Mouse (Mus musculus): ENCODE results near the gene Arhgap29.

Gene Arhgap29

GRCm38 (mm10) chr3:121941204-121941745, 11.1 kb upstream of the Arhgap29 start:
- DNase-seq (ENCODE audit: low spot score in 2 of 2) = no peak

GRCm38 (mm10) chr3:121945957-121946356, 6.4 kb upstream of the Arhgap29 start:
- DNase-seq (ENCODE audit: low spot score in 2 of 2) = no peak

- DNase-seq (ENCODE audit: low spot score in 2 of 2) = peak in 1 of 2 experiments; percentile 29
Measured at GRCm38 (mm10) chr3:121946765-121947164, 5.6 kb upstream of the Arhgap29 start.

- DNase-seq (ENCODE audit: low spot score in 2 of 2) = no peak
Measured at GRCm38 (mm10) chr3:121950139-121950538, 2.2 kb upstream of the Arhgap29 start.

- no peak for DNase-seq (ENCODE audit: low spot score in 2 of 2)
Measured at GRCm38 (mm10) chr3:121951116-121951515, 1.2 kb upstream of the Arhgap29 start.

- DNase-seq (ENCODE audit: low spot score in 2 of 2) = peak; percentile 81 to 83
Measured at GRCm38 (mm10) chr3:121953049-121953432, 700 bp downstream of the Arhgap29 start.

- DNase-seq (ENCODE audit: low spot score in 2 of 2) = peak in 1 of 2 experiments; percentile 46
Measured at GRCm38 (mm10) chr3:121953433-121954161, 1.3 kb downstream of the Arhgap29 start.

- DNase-seq (ENCODE audit: low spot score in 2 of 2) = no peak
Measured at GRCm38 (mm10) chr3:121954421-121954820, 2.1 kb downstream of the Arhgap29 start.

GRCm38 (mm10) chr3:121955527-121955926, 3.2 kb downstream of the Arhgap29 start:
- no peak for DNase-seq (ENCODE audit: low spot score in 2 of 2)

GRCm38 (mm10) chr3:121956789-121957188, 4.4 kb downstream of the Arhgap29 start:
- no peak for DNase-seq (ENCODE audit: low spot score in 2 of 2)

GRCm38 (mm10) chr3:121957606-121958344, 5.4 kb downstream of the Arhgap29 start:
- no peak for DNase-seq (ENCODE audit: low spot score in 2 of 2)

- no peak for DNase-seq (ENCODE audit: low spot score in 2 of 2)
Measured at GRCm38 (mm10) chr3:121964173-121964572, 11.8 kb downstream of the Arhgap29 start.

- peak; percentile 74 to 87 for DNase-seq (ENCODE audit: low spot score in 2 of 2)
Measured at GRCm38 (mm10) chr3:121967681-121968476, 15.5 kb downstream of the Arhgap29 start.

- DNase-seq (ENCODE audit: low spot score in 2 of 2) = no peak
Measured at GRCm38 (mm10) chr3:121968621-121969020, 16.3 kb downstream of the Arhgap29 start.

- no peak for DNase-seq (ENCODE audit: low spot score in 2 of 2)
Measured at GRCm38 (mm10) chr3:121969451-121969850, 17.1 kb downstream of the Arhgap29 start.

GRCm38 (mm10) chr3:121973761-121974160, 21.4 kb downstream of the Arhgap29 start:
- DNase-seq (ENCODE audit: low spot score in 2 of 2) = no peak

- DNase-seq (ENCODE audit: low spot score in 2 of 2) = no peak
Measured at GRCm38 (mm10) chr3:121975381-121975780, 23.0 kb downstream of the Arhgap29 start.

- DNase-seq (ENCODE audit: low spot score in 2 of 2) = no peak
Measured at GRCm38 (mm10) chr3:121981306-121981705, 29.0 kb downstream of the Arhgap29 start.

- no peak for DNase-seq (ENCODE audit: low spot score in 2 of 2)
Measured at GRCm38 (mm10) chr3:121982450-121982849, 30.1 kb downstream of the Arhgap29 start.

- DNase-seq (ENCODE audit: low spot score in 2 of 2) = no peak
Measured at GRCm38 (mm10) chr3:121995125-121995524, 42.8 kb downstream of the Arhgap29 start.

GRCm38 (mm10) chr3:121999934-122000333, 47.6 kb downstream of the Arhgap29 start:
- DNase-seq (ENCODE audit: low spot score in 2 of 2) = no peak

GRCm38 (mm10) chr3:122001568-122001967, 49.2 kb downstream of the Arhgap29 start:
- no peak for DNase-seq (ENCODE audit: low spot score in 2 of 2)
